Mouse (Mus musculus): ENCODE results near the gene Aif1l. TPM values are rescaled to one million over a fixed set of nuclear protein-coding genes. Genes with fewer than 3 reads are reported as not detected.

Gene Aif1l
- total and polyA plus RNA-seq, 2 experiments from 2014 or later, result 21.6 to 37.4 TPM

DNA sequence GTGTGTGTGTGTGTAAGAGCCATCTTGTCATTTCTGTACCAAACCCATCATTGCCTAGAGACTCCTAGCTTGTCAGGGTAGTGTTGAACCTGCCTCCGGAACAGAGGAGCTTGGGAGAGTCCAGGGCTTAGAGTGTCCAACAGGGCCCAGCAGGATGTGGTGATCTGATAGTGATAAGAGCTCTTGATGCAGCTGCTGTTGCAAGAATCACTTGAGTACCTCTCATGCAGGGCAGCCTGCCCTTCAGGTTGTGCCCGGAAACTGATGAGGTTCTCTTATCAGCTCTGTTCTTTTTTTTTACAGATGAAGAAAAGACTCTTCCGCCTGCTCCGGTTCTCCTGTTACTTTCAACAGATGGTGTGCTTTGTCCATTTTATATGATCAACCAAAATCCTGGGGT is 41.0 kb downstream of the Aif1l start:
- peaks cover 87% of the 10 kb centered on the region for H3K36me3 ChIP-seq (replicated peaks; ENCODE audit: control insufficient read depth, insufficient read depth, low read length)
- no peak overlapping the region for H3K9ac ChIP-seq (replicated peaks; ENCODE audit: low read depth, low read length)
- 89% methylated on average over 4 of the region's 4 CpGs for WGBS
- no peak for TF ChIP-seq CTCF (IDR thresholded peaks at IDR 0.05; ENCODE audit: low read depth)
- TF ChIP-seq EP300 (IDR thresholded peaks at IDR 0.05; ENCODE audit: low read depth), result no peak
- ATAC-seq (ENCODE audit: insufficient read depth, low read depth) (no peak), DNase-seq (ENCODE audit: low spot score) (no peak)
- no peaks in the 10 kb centered on the region for H3K9me3 ChIP-seq (replicated peaks; ENCODE audit: control insufficient read depth, low read length)
- no peak overlapping the region for H3K4me3 ChIP-seq (ENCODE audit: low read depth, low read length)
- H3K4me2 ChIP-seq (ENCODE audit: low read depth, low read length), result no peak overlapping the region
- no peaks in the 10 kb centered on the region for H3K4me1 ChIP-seq (ENCODE audit: control insufficient read depth, insufficient read depth)
- no peaks in the 10 kb centered on the region for H3K27me3 ChIP-seq (ENCODE audit: control insufficient read depth, insufficient read depth, low read length)
- no peak overlapping the region for H3K27ac ChIP-seq (ENCODE audit: low read depth)

DNA sequence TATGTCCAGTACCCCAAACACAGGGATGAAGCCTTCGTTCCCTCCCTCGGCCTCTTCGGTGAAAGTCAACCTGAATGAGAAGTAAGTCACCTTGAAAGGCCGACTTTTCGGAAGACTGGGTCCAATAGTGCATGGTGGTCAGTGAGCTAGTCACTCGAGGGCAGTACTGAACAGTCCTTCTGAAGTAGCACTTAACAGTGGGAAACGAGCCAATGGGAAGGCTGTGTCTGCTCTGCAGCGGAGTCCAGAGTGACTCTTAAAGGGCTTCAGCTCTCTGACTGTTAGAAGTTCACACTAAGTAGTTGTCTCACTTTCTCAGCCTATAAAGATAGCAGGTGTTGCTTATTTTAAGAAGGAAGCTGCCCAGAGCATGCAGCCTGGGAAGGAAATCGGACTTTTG is 45.0 kb downstream of the Aif1l start:
- H3K27me3 ChIP-seq (ENCODE audit: control insufficient read depth, insufficient read depth, low read length), result no peaks in the 10 kb centered on the region
- no peak overlapping the region for H3K27ac ChIP-seq (ENCODE audit: low read depth)
- ATAC-seq (ENCODE audit: insufficient read depth, low read depth), result no peak; the same call in 1 of the 2 replicates
- DNase-seq (ENCODE audit: low spot score), result no peak
- 69% methylated on average over 9 of the region's 9 CpGs for WGBS
- TF ChIP-seq EP300 (IDR thresholded peaks at IDR 0.05; ENCODE audit: low read depth) (no peak), CTCF (IDR thresholded peaks at IDR 0.05; ENCODE audit: low read depth) (no peak)
- H3K9me3 ChIP-seq (replicated peaks; ENCODE audit: control insufficient read depth, low read length), result no peaks in the 10 kb centered on the region
- peaks cover 94% of the 10 kb centered on the region for H3K36me3 ChIP-seq (replicated peaks; ENCODE audit: control insufficient read depth, insufficient read depth, low read length)
- H3K4me1 ChIP-seq (ENCODE audit: control insufficient read depth, insufficient read depth), result no peaks in the 10 kb centered on the region
- no peak overlapping the region for H3K4me2 ChIP-seq (ENCODE audit: low read depth, low read length)
- H3K4me3 ChIP-seq (ENCODE audit: low read depth, low read length), result no peak overlapping the region
- no peak overlapping the region for H3K9ac ChIP-seq (replicated peaks; ENCODE audit: low read depth, low read length)

DNA sequence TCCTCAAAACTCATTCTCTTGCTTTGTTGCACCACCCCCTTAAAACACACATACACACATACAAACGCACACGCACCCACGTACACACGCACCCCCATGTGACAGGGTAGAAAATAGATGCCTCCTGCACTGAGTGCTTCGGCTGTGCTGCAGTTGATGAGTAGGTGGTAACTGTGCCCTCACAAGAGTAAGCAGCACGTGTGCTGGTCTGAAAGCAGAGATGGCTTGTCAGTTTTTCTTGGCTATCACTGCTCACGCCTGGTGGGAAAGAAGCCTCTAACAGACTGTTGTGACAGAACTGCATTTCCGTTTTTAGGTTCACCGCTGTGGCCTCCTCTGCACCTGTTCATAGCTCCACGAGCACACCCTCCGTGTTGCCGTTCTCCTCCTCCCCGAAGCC is 46.1 kb downstream of the Aif1l start:
- ATAC-seq (ENCODE audit: insufficient read depth, low read depth), result no peak
- 92% methylated on average over 13 of the region's 13 CpGs for WGBS
- no peaks in the 10 kb centered on the region for H3K4me1 ChIP-seq (ENCODE audit: control insufficient read depth, insufficient read depth)
- no peaks in the 10 kb centered on the region for H3K9me3 ChIP-seq (replicated peaks; ENCODE audit: control insufficient read depth, low read length)
- no peak overlapping the region for H3K4me3 ChIP-seq (ENCODE audit: low read depth, low read length)
- no peak overlapping the region for H3K4me2 ChIP-seq (ENCODE audit: low read depth, low read length)
- H3K9ac ChIP-seq (replicated peaks; ENCODE audit: low read depth, low read length), result no peak overlapping the region
- no peak overlapping the region for H3K27ac ChIP-seq (ENCODE audit: low read depth)
- no peak for TF ChIP-seq EP300 (IDR thresholded peaks at IDR 0.05; ENCODE audit: low read depth)
- no peak for TF ChIP-seq CTCF (IDR thresholded peaks at IDR 0.05; ENCODE audit: low read depth)
- no peak for DNase-seq (ENCODE audit: low spot score)
- H3K36me3 ChIP-seq (replicated peaks; ENCODE audit: control insufficient read depth, insufficient read depth, low read length), result peaks cover 92% of the 10 kb centered on the region
- H3K27me3 ChIP-seq (ENCODE audit: control insufficient read depth, insufficient read depth, low read length), result no peaks in the 10 kb centered on the region

DNA sequence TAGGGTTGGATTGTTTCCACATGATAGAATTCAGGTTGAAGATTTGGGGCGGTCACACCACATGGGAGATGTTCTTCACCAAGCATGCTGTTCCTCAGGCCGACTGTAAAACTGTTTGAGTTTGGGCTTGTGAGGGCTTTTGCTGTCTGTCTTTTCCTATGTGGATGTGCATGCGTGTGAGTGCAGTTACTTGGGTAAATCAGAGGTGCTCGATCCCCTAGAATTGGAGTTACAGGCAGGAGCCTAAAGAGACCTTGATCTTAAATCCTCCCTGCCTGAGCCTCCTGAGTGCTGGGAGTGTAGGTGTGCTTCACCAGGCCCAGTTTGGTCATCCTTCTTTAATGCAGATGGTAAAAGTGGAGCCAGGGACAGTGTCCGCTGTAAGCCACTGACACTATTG is 47.6 kb downstream of the Aif1l start:
- DNase-seq (ENCODE audit: low spot score) (no peak), ATAC-seq (ENCODE audit: insufficient read depth, low read depth) (no peak)
- no peaks in the 10 kb centered on the region for H3K4me1 ChIP-seq (ENCODE audit: control insufficient read depth, insufficient read depth)
- no peak overlapping the region for H3K27ac ChIP-seq (ENCODE audit: low read depth)
- H3K36me3 ChIP-seq (replicated peaks; ENCODE audit: control insufficient read depth, insufficient read depth, low read length), result peaks cover 84% of the 10 kb centered on the region
- H3K4me3 ChIP-seq (ENCODE audit: low read depth, low read length), result no peak overlapping the region
- H3K9ac ChIP-seq (replicated peaks; ENCODE audit: low read depth, low read length), result no peak overlapping the region
- no peaks in the 10 kb centered on the region for H3K9me3 ChIP-seq (replicated peaks; ENCODE audit: control insufficient read depth, low read length)
- WGBS, result 90% methylated on average over 5 of the region's 5 CpGs
- TF ChIP-seq EP300 (IDR thresholded peaks at IDR 0.05; ENCODE audit: low read depth) (no peak), CTCF (IDR thresholded peaks at IDR 0.05; ENCODE audit: low read depth) (no peak)
- H3K4me2 ChIP-seq (ENCODE audit: low read depth, low read length), result no peak overlapping the region
- H3K27me3 ChIP-seq (ENCODE audit: control insufficient read depth, insufficient read depth, low read length), result no peaks in the 10 kb centered on the region

DNA sequence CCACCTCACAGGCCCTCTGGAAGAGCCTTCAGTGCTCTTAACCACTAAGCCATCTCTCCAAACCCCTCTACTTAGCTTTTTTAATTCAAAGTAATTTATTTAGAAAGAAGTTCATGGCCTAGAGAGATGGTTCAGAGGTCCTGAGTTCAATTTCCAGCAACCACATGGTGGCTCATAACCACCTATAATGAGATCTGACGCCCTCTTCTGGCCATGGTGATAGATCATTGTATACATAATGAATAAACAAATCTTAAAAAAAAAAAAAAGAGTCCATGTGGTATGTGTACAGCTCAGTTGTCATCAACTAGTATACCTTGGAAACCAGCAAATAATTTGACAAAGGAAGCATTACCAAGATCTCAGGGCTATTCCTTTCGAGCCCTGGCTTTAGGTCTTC is 48.5 kb downstream of the Aif1l start:
- ATAC-seq (ENCODE audit: insufficient read depth, low read depth) (no peak), DNase-seq (ENCODE audit: low spot score) (no peak)
- no peak overlapping the region for H3K27ac ChIP-seq (ENCODE audit: low read depth)
- H3K36me3 ChIP-seq (replicated peaks; ENCODE audit: control insufficient read depth, insufficient read depth, low read length), result peaks cover 84% of the 10 kb centered on the region
- no peak overlapping the region for H3K4me3 ChIP-seq (ENCODE audit: low read depth, low read length)
- TF ChIP-seq CTCF (IDR thresholded peaks at IDR 0.05; ENCODE audit: low read depth) (no peak), EP300 (IDR thresholded peaks at IDR 0.05; ENCODE audit: low read depth) (no peak)
- H3K9me3 ChIP-seq (replicated peaks; ENCODE audit: control insufficient read depth, low read length), result no peaks in the 10 kb centered on the region
- 71% methylated on average over 2 of the region's 2 CpGs for WGBS
- no peak overlapping the region for H3K9ac ChIP-seq (replicated peaks; ENCODE audit: low read depth, low read length)
- H3K4me2 ChIP-seq (ENCODE audit: low read depth, low read length), result no peak overlapping the region
- no peaks in the 10 kb centered on the region for H3K4me1 ChIP-seq (ENCODE audit: control insufficient read depth, insufficient read depth)
- no peaks in the 10 kb centered on the region for H3K27me3 ChIP-seq (ENCODE audit: control insufficient read depth, insufficient read depth, low read length)

DNA sequence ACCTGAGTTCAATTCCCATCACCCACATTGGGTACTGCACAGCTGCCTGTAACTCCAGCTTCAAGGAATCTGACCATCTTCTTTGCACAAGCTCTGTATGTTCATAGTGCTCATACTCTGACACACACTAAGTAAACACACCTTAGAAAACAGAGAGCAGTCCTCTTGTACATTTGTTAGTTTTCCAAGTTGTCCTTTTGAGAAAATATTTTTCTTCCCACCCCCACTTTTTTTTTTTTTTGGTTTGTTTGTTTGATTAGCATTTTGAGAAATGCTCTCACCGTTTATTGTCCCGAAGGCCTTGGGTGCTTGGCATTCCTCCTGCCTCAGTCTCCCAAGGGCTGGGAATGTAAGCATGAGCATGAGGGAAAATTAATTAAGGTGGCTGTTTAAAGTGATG is 58.4 kb downstream of the Aif1l start:
- TF ChIP-seq CTCF (IDR thresholded peaks at IDR 0.05; ENCODE audit: low read depth) (no peak), EP300 (IDR thresholded peaks at IDR 0.05; ENCODE audit: low read depth) (no peak)
- H3K36me3 ChIP-seq (replicated peaks; ENCODE audit: control insufficient read depth, insufficient read depth, low read length), result peaks cover 88% of the 10 kb centered on the region
- no peak for ATAC-seq (ENCODE audit: insufficient read depth, low read depth)
- no peak overlapping the region for H3K4me2 ChIP-seq (ENCODE audit: low read depth, low read length)
- 96% methylated on average over 2 of the region's 2 CpGs for WGBS
- no peak overlapping the region for H3K9ac ChIP-seq (replicated peaks; ENCODE audit: low read depth, low read length)
- no peak overlapping the region for H3K27ac ChIP-seq (ENCODE audit: low read depth)
- H3K4me1 ChIP-seq (ENCODE audit: control insufficient read depth, insufficient read depth), result no peaks in the 10 kb centered on the region
- no peaks in the 10 kb centered on the region for H3K9me3 ChIP-seq (replicated peaks; ENCODE audit: control insufficient read depth, low read length)
- DNase-seq (ENCODE audit: low spot score), result no peak
- H3K4me3 ChIP-seq (ENCODE audit: low read depth, low read length), result no peak overlapping the region
- no peaks in the 10 kb centered on the region for H3K27me3 ChIP-seq (ENCODE audit: control insufficient read depth, insufficient read depth, low read length)

Data from heart, postnatal 0 days (tissue).